Mouse (Mus musculus) central nervous system, embryonic 11.5 days (tissue): ENCODE data around the gene Spin2e. TPM values are rescaled to one million over a fixed set of nuclear protein-coding genes. Genes with fewer than 3 reads are reported as not detected.

Source experiments
- polyA plus RNA-seq: library from polyadenylated mRNA; depleted of rRNA; stranded (reverse); fragments of >200 nt; gene quantifications from 2 replicates; pipeline ENCODE4 v1.2.3, GENCODE M21; 2012; rRNA removed

The Spin2e gene
- polyA plus RNA-seq = not detected in 2 replicates

GRCm38 (mm10) chrX:31618820-31619219, at the start of gene Spin2e:
Gene Spin2e, minus strand, starts transcription at chrX:31618920.

DNA sequence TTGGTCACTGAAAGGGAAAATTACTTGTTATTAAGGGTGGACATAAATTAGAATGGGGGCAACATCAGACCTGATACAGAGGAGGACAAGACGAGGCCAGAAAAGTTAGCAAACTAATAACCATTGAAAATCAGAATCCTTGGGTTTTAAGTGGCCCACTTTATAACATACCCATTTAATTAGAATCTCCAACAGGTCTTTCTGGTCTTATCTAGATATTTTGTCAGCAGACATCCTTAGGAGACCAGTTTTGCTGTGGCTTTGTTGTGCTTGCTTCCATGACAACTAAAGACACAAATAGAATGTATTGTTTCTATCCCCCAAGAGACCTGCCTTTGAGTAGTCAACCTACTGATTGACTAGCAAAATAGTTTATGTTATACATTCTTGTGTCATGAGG, 44.5 kb downstream of the Spin2e start, which contains the start of gene Gm21883:
Gene Gm21883 (minus strand): TSS at position 101 of the 400 bp plus-strand sequence.

Other genes with a start within 250 kb of the Spin2e start
- not detected in 2 replicates for gene Btbd35f19, start 235.0 kb downstream of the Spin2e start, polyA plus RNA-seq
- not detected in 2 replicates for gene Gm21883, start 44.6 kb downstream of the Spin2e start, polyA plus RNA-seq
- not detected in 2 replicates for gene Btbd35f25, start 98.2 kb upstream of the Spin2e start, polyA plus RNA-seq